Mouse (Mus musculus): ENCODE measurements at regions not wholly inside any gene's neighbourhood (a gene's known extent, or its start where the extent isn't known, plus 50 kb on each side); places are given as distances from the start of the nearest gene placed in this dataset.

DNA sequence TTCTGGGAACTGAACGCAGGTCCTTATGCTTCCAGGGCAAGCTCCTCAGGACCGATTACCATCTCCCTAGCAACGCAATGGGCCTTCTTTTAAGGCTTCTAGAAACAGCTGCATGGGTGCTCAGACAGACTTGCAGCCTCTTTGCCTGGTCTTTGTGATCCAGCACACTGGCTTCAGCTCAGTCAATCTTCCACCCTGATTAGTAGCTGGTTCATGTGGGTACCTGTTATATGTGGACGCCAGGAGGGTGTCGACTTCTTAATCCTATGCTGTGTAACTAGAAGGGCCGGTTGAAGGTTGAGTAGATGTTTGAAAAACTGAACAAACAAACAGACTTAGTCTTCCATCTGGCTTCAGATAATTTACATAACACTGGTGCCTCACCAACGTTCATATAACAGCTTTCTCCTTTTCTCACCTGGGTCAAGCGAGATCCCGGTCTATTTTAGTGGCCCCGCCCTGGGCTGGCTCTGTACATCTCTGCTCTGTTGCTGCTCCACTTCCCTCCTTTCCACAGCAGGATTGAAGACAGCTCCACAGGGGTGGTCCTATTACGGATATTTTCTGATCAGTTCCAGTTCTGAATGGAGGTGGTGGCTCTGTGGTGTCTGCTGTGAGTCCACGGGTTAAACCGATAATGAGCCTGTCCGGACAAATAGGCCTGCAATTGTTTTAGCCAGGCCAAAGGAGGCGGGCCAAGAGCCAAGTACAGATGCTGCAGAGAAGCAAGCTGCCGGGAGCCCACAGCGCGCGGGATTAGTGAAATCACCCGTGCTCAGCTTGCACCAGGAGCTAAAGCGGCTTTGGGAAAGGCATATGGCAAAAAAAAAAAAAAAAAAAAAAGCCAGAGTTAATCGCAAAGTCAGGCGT is 102.4 kb upstream of the St6galnac5 start:
- H3K27ac ChIP-seq (ENCODE audit: low read depth, low read length): no peak overlapping the region
- H3K36me3 ChIP-seq (ENCODE audit: control insufficient read depth, insufficient read depth, low read length): no peaks in the 10 kb centered on the region
- H3K9ac ChIP-seq (ENCODE audit: low read depth, low read length): no peak overlapping the region
- peaks cover 8% of the 10 kb centered on the region; the same call in 1 of the 2 replicates for H3K4me1 ChIP-seq (ENCODE audit: control insufficient read depth, insufficient read depth, low read length)
- WGBS (ENCODE audit: insufficient replicate concordance): 63% methylated on average over 23 of the region's 23 CpGs
- no peak overlapping the region for H3K4me3 ChIP-seq (ENCODE audit: low read depth, low read length)
- no peaks in the 10 kb centered on the region for H3K27me3 ChIP-seq (ENCODE audit: control insufficient read depth, insufficient read depth, low read length)
- ATAC-seq (replicated peaks; ENCODE audit: insufficient number of reproducible peaks, low FRiP score, low TSS enrichment): no peak
- H3K9me3 ChIP-seq (replicated peaks; ENCODE audit: control insufficient read depth, low read length): no peaks in the 10 kb centered on the region
- no peak overlapping the region; the same call in 1 of the 2 replicates for H3K4me2 ChIP-seq

DNA sequence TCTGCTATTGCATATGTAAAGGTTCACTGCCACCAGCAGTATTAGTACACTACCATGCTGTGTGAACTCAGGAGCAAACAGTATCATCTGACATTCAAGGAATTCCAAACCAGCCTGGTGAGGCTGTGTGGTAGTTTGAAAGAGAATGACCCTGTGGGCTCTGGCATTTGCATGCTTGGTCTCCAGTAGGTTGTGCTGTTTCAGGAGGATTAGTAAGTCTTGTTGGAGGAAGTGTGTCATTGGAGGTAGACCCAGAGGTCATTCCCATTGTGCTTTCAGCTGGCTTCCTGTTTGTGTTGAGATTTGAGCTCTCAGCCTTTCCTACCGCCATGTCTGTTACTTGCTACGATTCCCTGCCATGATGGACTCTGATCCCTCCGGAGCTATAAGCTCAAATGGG is 98.3 kb upstream of the St6galnac5 start:
- no peak overlapping the region for H3K9ac ChIP-seq (ENCODE audit: low read depth, low read length)
- H3K27me3 ChIP-seq (ENCODE audit: control insufficient read depth, insufficient read depth, low read length): no peaks in the 10 kb centered on the region
- no peak for ATAC-seq (replicated peaks; ENCODE audit: insufficient number of reproducible peaks, low FRiP score, low TSS enrichment)
- no peak overlapping the region for H3K27ac ChIP-seq (ENCODE audit: low read depth, low read length)
- H3K36me3 ChIP-seq (ENCODE audit: control insufficient read depth, insufficient read depth, low read length): no peaks in the 10 kb centered on the region
- no peak overlapping the region for H3K4me3 ChIP-seq (ENCODE audit: low read depth, low read length)
- H3K4me1 ChIP-seq (ENCODE audit: control insufficient read depth, insufficient read depth, low read length): peaks cover 6% of the 10 kb centered on the region; the same call in 1 of the 2 replicates
- 71% methylated on average over 3 of the region's 3 CpGs for WGBS (ENCODE audit: insufficient replicate concordance)
- no peak overlapping the region for H3K4me2 ChIP-seq
- H3K9me3 ChIP-seq (replicated peaks; ENCODE audit: control insufficient read depth, low read length): no peaks in the 10 kb centered on the region

- H3K27ac ChIP-seq (ENCODE audit: low read depth, low read length): no peak overlapping the region
- H3K4me1 ChIP-seq (ENCODE audit: control insufficient read depth, insufficient read depth, low read length): no peaks in the 10 kb centered on the region
- no peaks in the 10 kb centered on the region for H3K36me3 ChIP-seq (ENCODE audit: control insufficient read depth, insufficient read depth, low read length)
- no peak overlapping the region for H3K9ac ChIP-seq (ENCODE audit: low read depth, low read length)
- no peak overlapping the region for H3K4me2 ChIP-seq
- 83% methylated on average over 14 of the region's 14 CpGs for WGBS (ENCODE audit: insufficient replicate concordance)
- no peak overlapping the region for H3K4me3 ChIP-seq (ENCODE audit: low read depth, low read length)
- no peaks in the 10 kb centered on the region for H3K9me3 ChIP-seq (replicated peaks; ENCODE audit: control insufficient read depth, low read length)
- H3K27me3 ChIP-seq (ENCODE audit: control insufficient read depth, insufficient read depth, low read length): no peaks in the 10 kb centered on the region; the same call in 1 of the 2 replicates
- ATAC-seq (replicated peaks; ENCODE audit: insufficient number of reproducible peaks, low FRiP score, low TSS enrichment): no peak
Observed at GRCm38 (mm10) chr3:153077846-153078703, 96.0 kb upstream of the St6galnac5 start.

DNA sequence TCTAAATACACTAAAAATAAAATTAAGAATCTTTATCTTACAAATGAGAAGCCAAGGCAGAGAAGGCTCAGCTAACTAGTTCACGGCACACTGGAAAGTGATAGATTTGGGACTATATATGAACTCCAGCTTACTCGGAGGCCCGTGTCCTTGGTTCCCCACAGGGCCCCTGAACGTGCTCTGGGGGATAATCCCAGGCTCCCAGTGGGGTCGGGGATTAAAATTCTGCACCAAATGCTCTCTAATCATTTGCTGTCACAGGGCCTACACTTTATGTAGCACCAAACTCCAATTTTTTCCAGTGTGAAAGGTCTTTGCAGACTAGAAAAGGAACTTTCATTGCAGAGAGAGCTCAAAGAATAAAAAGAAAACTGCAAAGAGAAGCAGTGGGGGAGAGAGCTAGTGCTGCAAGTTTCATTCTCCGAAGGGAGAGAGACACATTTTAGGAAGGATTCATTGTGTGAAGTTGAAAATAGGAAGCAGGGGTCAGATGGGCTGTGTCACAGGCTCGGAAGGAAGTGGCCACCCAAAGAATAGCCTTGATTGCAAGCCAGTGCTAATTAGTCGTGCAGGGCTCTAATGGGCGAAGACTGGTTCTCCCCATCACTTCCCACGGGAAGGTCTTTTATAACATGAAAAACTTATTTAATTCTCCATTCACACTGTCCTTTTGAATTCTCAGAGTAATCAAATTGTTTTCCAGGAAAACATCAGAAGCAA is 90.3 kb upstream of the St6galnac5 start:
- H3K9me3 ChIP-seq (replicated peaks; ENCODE audit: control insufficient read depth, low read length): no peaks in the 10 kb centered on the region
- H3K36me3 ChIP-seq (ENCODE audit: control insufficient read depth, insufficient read depth, low read length): no peaks in the 10 kb centered on the region
- H3K4me2 ChIP-seq: no peak overlapping the region
- ATAC-seq (replicated peaks; ENCODE audit: insufficient number of reproducible peaks, low FRiP score, low TSS enrichment): no peak
- 59% methylated on average over 10 of the region's 10 CpGs for WGBS (ENCODE audit: insufficient replicate concordance)
- no peak overlapping the region for H3K4me3 ChIP-seq (ENCODE audit: low read depth, low read length)
- no peak overlapping the region for H3K27ac ChIP-seq (ENCODE audit: low read depth, low read length)
- H3K4me1 ChIP-seq (ENCODE audit: control insufficient read depth, insufficient read depth, low read length): no peaks in the 10 kb centered on the region
- no peaks in the 10 kb centered on the region; the same call in 1 of the 2 replicates for H3K27me3 ChIP-seq (ENCODE audit: control insufficient read depth, insufficient read depth, low read length)
- no peak overlapping the region for H3K9ac ChIP-seq (ENCODE audit: low read depth, low read length)

DNA sequence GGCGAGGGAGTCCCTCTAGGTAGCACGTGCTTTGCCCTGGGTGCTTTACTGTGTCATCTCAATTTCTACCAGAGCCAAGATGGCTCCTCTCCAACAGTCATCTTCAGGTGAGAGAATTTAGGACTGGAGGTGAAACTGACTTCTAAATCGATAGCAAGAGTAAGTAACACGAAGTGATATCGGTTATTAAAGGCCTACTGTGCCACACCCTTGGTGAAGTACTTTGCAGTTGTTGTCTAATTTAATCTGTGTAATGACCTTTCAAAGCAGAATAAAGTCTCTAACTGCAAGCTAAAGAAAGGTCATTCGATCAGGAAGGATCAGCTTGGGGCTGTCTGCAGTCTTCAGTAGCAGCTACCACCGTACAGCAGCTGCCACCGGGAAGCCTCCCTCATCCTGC is 89.5 kb upstream of the St6galnac5 start:
- H3K4me3 ChIP-seq (ENCODE audit: low read depth, low read length): no peak overlapping the region
- H3K27me3 ChIP-seq (ENCODE audit: control insufficient read depth, insufficient read depth, low read length): no peaks in the 10 kb centered on the region; the same call in 1 of the 2 replicates
- H3K27ac ChIP-seq (ENCODE audit: low read depth, low read length): no peak overlapping the region
- H3K4me1 ChIP-seq (ENCODE audit: control insufficient read depth, insufficient read depth, low read length): no peaks in the 10 kb centered on the region
- H3K9ac ChIP-seq (ENCODE audit: low read depth, low read length): no peak overlapping the region
- no peaks in the 10 kb centered on the region for H3K36me3 ChIP-seq (ENCODE audit: control insufficient read depth, insufficient read depth, low read length)
- 79% methylated on average over 8 of the region's 8 CpGs for WGBS (ENCODE audit: insufficient replicate concordance)
- no peak for ATAC-seq (replicated peaks; ENCODE audit: insufficient number of reproducible peaks, low FRiP score, low TSS enrichment)
- H3K9me3 ChIP-seq (replicated peaks; ENCODE audit: control insufficient read depth, low read length): no peaks in the 10 kb centered on the region
- H3K4me2 ChIP-seq: no peak overlapping the region

DNA sequence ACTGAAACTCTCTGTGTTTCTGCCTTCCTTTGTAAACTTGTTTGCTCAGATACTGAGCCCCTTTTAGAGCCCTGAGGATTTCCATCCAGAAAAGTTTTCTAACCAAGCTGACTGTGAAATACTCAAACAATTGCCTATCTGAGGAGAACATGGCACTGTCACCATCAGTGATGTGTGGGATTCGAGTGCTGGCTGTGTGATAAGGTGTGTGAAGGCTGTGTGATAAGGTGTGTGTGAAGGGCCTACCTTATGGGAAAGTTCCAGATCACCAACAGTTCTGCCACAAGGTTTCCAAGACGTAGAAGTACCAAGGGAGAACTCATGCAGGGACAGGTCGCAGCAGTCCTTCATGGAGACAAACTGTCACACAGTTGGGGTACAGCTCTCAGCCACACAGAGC is 89.1 kb upstream of the St6galnac5 start:
- H3K9ac ChIP-seq (ENCODE audit: low read depth, low read length): no peak overlapping the region
- no peaks in the 10 kb centered on the region; the same call in 1 of the 2 replicates for H3K27me3 ChIP-seq (ENCODE audit: control insufficient read depth, insufficient read depth, low read length)
- H3K9me3 ChIP-seq (replicated peaks; ENCODE audit: control insufficient read depth, low read length): no peaks in the 10 kb centered on the region
- ATAC-seq (replicated peaks; ENCODE audit: insufficient number of reproducible peaks, low FRiP score, low TSS enrichment): no peak
- no peaks in the 10 kb centered on the region for H3K4me1 ChIP-seq (ENCODE audit: control insufficient read depth, insufficient read depth, low read length)
- no peaks in the 10 kb centered on the region for H3K36me3 ChIP-seq (ENCODE audit: control insufficient read depth, insufficient read depth, low read length)
- H3K4me2 ChIP-seq: no peak overlapping the region
- H3K4me3 ChIP-seq (ENCODE audit: low read depth, low read length): no peak overlapping the region
- 64% methylated on average over 3 of the region's 3 CpGs for WGBS (ENCODE audit: insufficient replicate concordance)
- H3K27ac ChIP-seq (ENCODE audit: low read depth, low read length): no peak overlapping the region

- H3K27me3 ChIP-seq (ENCODE audit: control insufficient read depth, insufficient read depth, low read length): no peaks in the 10 kb centered on the region
- H3K9me3 ChIP-seq (replicated peaks; ENCODE audit: control insufficient read depth, low read length): no peaks in the 10 kb centered on the region
- H3K4me1 ChIP-seq (ENCODE audit: control insufficient read depth, insufficient read depth, low read length): no peaks in the 10 kb centered on the region
- no peaks in the 10 kb centered on the region for H3K36me3 ChIP-seq (ENCODE audit: control insufficient read depth, insufficient read depth, low read length)
- H3K4me2 ChIP-seq: no peak overlapping the region
- ATAC-seq (replicated peaks; ENCODE audit: insufficient number of reproducible peaks, low FRiP score, low TSS enrichment): no peak
- no peak overlapping the region for H3K27ac ChIP-seq (ENCODE audit: low read depth, low read length)
- no peak overlapping the region for H3K9ac ChIP-seq (ENCODE audit: low read depth, low read length)
- WGBS (ENCODE audit: insufficient replicate concordance): 75% methylated on average over 3 of the region's 3 CpGs
- no peak overlapping the region for H3K4me3 ChIP-seq (ENCODE audit: low read depth, low read length)
Observed at GRCm38 (mm10) chr3:153065890-153066289, 83.8 kb upstream of the St6galnac5 start.

GRCm38 (mm10) chr3:153053163-153053562 is 71.1 kb upstream of the St6galnac5 start:
- no peak for ATAC-seq (replicated peaks; ENCODE audit: insufficient number of reproducible peaks, low FRiP score, low TSS enrichment)
- H3K27me3 ChIP-seq (ENCODE audit: control insufficient read depth, insufficient read depth, low read length): no peaks in the 10 kb centered on the region
- no peak overlapping the region for H3K4me3 ChIP-seq (ENCODE audit: low read depth, low read length)
- no peaks in the 10 kb centered on the region for H3K4me1 ChIP-seq (ENCODE audit: control insufficient read depth, insufficient read depth, low read length)
- no peak overlapping the region for H3K4me2 ChIP-seq
- H3K9me3 ChIP-seq (replicated peaks; ENCODE audit: control insufficient read depth, low read length): no peaks in the 10 kb centered on the region
- 95% methylated on average over 3 of the region's 3 CpGs for WGBS (ENCODE audit: insufficient replicate concordance)
- no peak overlapping the region for H3K27ac ChIP-seq (ENCODE audit: low read depth, low read length)
- no peak overlapping the region for H3K9ac ChIP-seq (ENCODE audit: low read depth, low read length)
- no peaks in the 10 kb centered on the region for H3K36me3 ChIP-seq (ENCODE audit: control insufficient read depth, insufficient read depth, low read length)

Data from heart, embryonic 11.5 days (tissue).